In genomic region chr7:34946269-34946925, GRCm38 (mm10) we compare ENCODE assay signal across 21 mouse cellular contexts. TPM values are rescaled to one million over a fixed set of nuclear protein-coding genes. Genes with fewer than 3 reads are reported as not detected.
A peak's percentile ranks its signal among the peaks of the same experiment; 100 is the strongest.
DNase-seq lines count a peak whose midpoint lies in the region; ATAC-seq and TF ChIP-seq lines count a peak whose summit lies in the region.
"Had no signal": no experiment of that assay in that cellular context is flagged by ENCODE, and none has a peak within 500 bp of the region (broad histone marks: within the 10 kb centered on the region; RNA-seq: fewer than 3 reads in every experiment).

No protein-coding gene starts in this region.

- no peak overlapping the region for H3K4me2 ChIP-seq in hindbrain, embryonic 11.5 days (replicated peaks; ENCODE audit: low read depth, low read length)
- no peak overlapping the region for H3K4me2 ChIP-seq in hindbrain, postnatal 0 days (ENCODE audit: low read depth, low read length)
- H3K4me2 ChIP-seq in forebrain, embryonic 13.5 days: peak overlapping the region; percentile 16; the same call in 1 of the 2 replicates
- H3K4me2 ChIP-seq in midbrain, embryonic 15.5 days: no peak overlapping the region
- H3K4me2 ChIP-seq: hindbrain, embryonic 15.5 days; limb, embryonic 12.5 days; liver, embryonic 13.5 days; lung, embryonic 15.5 days had no signal

- no peak overlapping the region for H3K4me3 ChIP-seq in hindbrain, embryonic 11.5 days (ENCODE audit: low read depth, low read length)
- no peak overlapping the region for H3K4me3 ChIP-seq in hindbrain, postnatal 0 days (ENCODE audit: low read length)
- no peak overlapping the region for H3K4me3 ChIP-seq in forebrain, embryonic 13.5 days
- H3K4me3 ChIP-seq in midbrain, embryonic 15.5 days: no peak overlapping the region
- H3K4me3 ChIP-seq: erythroblast, embryonic 14.5 days; heart, embryonic 10.5 days; hindbrain, embryonic 15.5 days; limb, embryonic 12.5 days; liver, embryonic 13.5 days; lung, embryonic 15.5 days had no signal

- peak overlapping the region; percentile 54; the same call in 1 of the 2 replicates for H3K27ac ChIP-seq in hindbrain, embryonic 11.5 days (ENCODE audit: low read depth, low read length)
- no peak overlapping the region for H3K27ac ChIP-seq in hindbrain, postnatal 0 days
- H3K27ac ChIP-seq in forebrain, embryonic 13.5 days: peak overlapping the region; percentile 51
- H3K27ac ChIP-seq in midbrain, embryonic 15.5 days: peak overlapping the region; percentile 60
- H3K27ac ChIP-seq: heart, embryonic 10.5 days; hindbrain, embryonic 15.5 days; limb, embryonic 12.5 days; liver, embryonic 13.5 days; lung, embryonic 15.5 days had no signal

- H3K27me3 ChIP-seq in hindbrain, embryonic 11.5 days (ENCODE audit: control insufficient read depth, insufficient read depth, low read length): no peaks in the 10 kb centered on the region
- no peaks in the 10 kb centered on the region for H3K27me3 ChIP-seq in hindbrain, postnatal 0 days (ENCODE audit: insufficient read depth, low read length)
- H3K27me3 ChIP-seq in forebrain, embryonic 13.5 days: no peaks in the 10 kb centered on the region
- no peaks in the 10 kb centered on the region for H3K27me3 ChIP-seq in midbrain, embryonic 15.5 days (replicated peaks)
- H3K27me3 ChIP-seq: hindbrain, embryonic 15.5 days; limb, embryonic 12.5 days; liver, embryonic 13.5 days; lung, embryonic 15.5 days; Patski had no signal

- 61% methylated on average over 7 of the region's 7 CpGs for WGBS in hindbrain, embryonic 11.5 days
- 42% methylated on average over 7 of the region's 7 CpGs for WGBS in hindbrain, postnatal 0 days
- WGBS in forebrain, embryonic 13.5 days: 36% methylated on average over 7 of the region's 7 CpGs
- WGBS in midbrain, embryonic 15.5 days: 15% methylated on average over 7 of the region's 7 CpGs

- TF ChIP-seq CTCF in hindbrain, postnatal 0 days (IDR thresholded peaks at IDR 0.05; ENCODE audit: low read depth): no peak

- no peaks in the 10 kb centered on the region for H3K9me3 ChIP-seq in hindbrain, embryonic 11.5 days (ENCODE audit: control insufficient read depth, low read length)
- H3K9me3 ChIP-seq in hindbrain, postnatal 0 days (ENCODE audit: low read length): no peaks in the 10 kb centered on the region
- H3K9me3 ChIP-seq in forebrain, embryonic 13.5 days (replicated peaks): no peaks in the 10 kb centered on the region
- no peaks in the 10 kb centered on the region for H3K9me3 ChIP-seq in midbrain, embryonic 15.5 days
- H3K9me3 ChIP-seq: heart, embryonic 10.5 days; hindbrain, embryonic 15.5 days; limb, embryonic 12.5 days; liver, embryonic 13.5 days; lung, embryonic 15.5 days had no signal

- H3K36me3 ChIP-seq in hindbrain, embryonic 11.5 days (ENCODE audit: control insufficient read depth, insufficient read depth, low read length): no peaks in the 10 kb centered on the region
- H3K36me3 ChIP-seq in hindbrain, postnatal 0 days (ENCODE audit: insufficient read depth, low read length): peaks cover 3% of the 10 kb centered on the region; the same call in 1 of the 2 replicates
- 0 out of 2 replicates have a peak, but pooled peaks cover 4% of the 10 kb centered on the region for H3K36me3 ChIP-seq in forebrain, embryonic 13.5 days (ENCODE audit: poor library complexity, severe bottlenecking)
- H3K36me3 ChIP-seq in midbrain, embryonic 15.5 days (replicated peaks): no peaks in the 10 kb centered on the region
- H3K36me3 ChIP-seq: lung, embryonic 15.5 days had no signal

- H3K4me1 ChIP-seq in hindbrain, embryonic 11.5 days (replicated peaks; ENCODE audit: control insufficient read depth, insufficient read depth, low read length): peaks cover 2% of the 10 kb centered on the region; the same call in 1 of the 2 replicates
- H3K4me1 ChIP-seq in hindbrain, postnatal 0 days (ENCODE audit: insufficient read depth, low read length): no peaks in the 10 kb centered on the region
- peaks cover 13% of the 10 kb centered on the region for H3K4me1 ChIP-seq in forebrain, embryonic 13.5 days
- H3K4me1 ChIP-seq in midbrain, embryonic 15.5 days: peaks cover 18% of the 10 kb centered on the region
- H3K4me1 ChIP-seq: heart, embryonic 10.5 days; limb, embryonic 12.5 days; liver, embryonic 13.5 days; lung, embryonic 15.5 days had no signal

- no peak overlapping the region for H3K9ac ChIP-seq in hindbrain, embryonic 11.5 days (ENCODE audit: low read depth, low read length)
- no peak overlapping the region for H3K9ac ChIP-seq in hindbrain, postnatal 0 days (replicated peaks; ENCODE audit: low read length)
- peak overlapping the region; percentile 46; the same call in 1 of the 2 replicates for H3K9ac ChIP-seq in forebrain, embryonic 13.5 days
- no peak overlapping the region for H3K9ac ChIP-seq in midbrain, embryonic 15.5 days
- H3K9ac ChIP-seq: hindbrain, embryonic 15.5 days; limb, embryonic 12.5 days; liver, embryonic 13.5 days; lung, embryonic 15.5 days had no signal

- peak; percentile 9 for DNase-seq in embryo, embryonic 11 days
- DNase-seq in embryo, embryonic 9.5 days (ENCODE audit: extremely low spot score): no peak
- DNase-seq in hindbrain, embryonic 11.5 days (ENCODE audit: low spot score): peak; percentile 27
- no peak for DNase-seq in hindbrain, postnatal 0 days (ENCODE audit: low spot score)
- no peak for DNase-seq in adrenal gland, adult 2 months
- DNase-seq: adrenal gland, postnatal 14 days; cerebellum, adult 11 months; cerebellum, postnatal 10 days; liver, embryonic 13.5 days; lung, postnatal 4 days; thymus, postnatal 14 days had no signal

- ATAC-seq in hindbrain, embryonic 11.5 days (ENCODE audit: low FRiP score): peak; percentile 69
- ATAC-seq in hindbrain, postnatal 0 days: no peak
- ATAC-seq in forebrain, embryonic 13.5 days: peak; percentile 59; the same call in 1 of the 2 replicates
- ATAC-seq in midbrain, embryonic 15.5 days (replicated peaks): peak; percentile 48
- ATAC-seq: CD4-positive, CD25-positive, alpha-beta regulatory T cell, adult 4 months; intestine, postnatal 0 days; Patski had no signal

RNA-seq across cellular contexts. Expression of gene Pepd, which starts 34.2 kb away (rescaled TPM):
- polyA plus RNA-seq in hindbrain, embryonic 11.5 days (2014; fragmentation: Nextera tagmentation; extraction: Ambion mirVana): 57.8 and 66.0 TPM in 2 replicates
- total RNA-seq in hindbrain, postnatal 0 days (2014; rRNA removed): 57.9 and 60.0 TPM in 2 replicates
- polyA plus RNA-seq in hindbrain, postnatal 0 days (2015; fragmentation: Nextera tagmentation; extraction: Ambion mirVana): 61.5 and 64.5 TPM in 2 replicates
- polyA plus RNA-seq in forebrain, embryonic 13.5 days (2015; fragmentation: Nextera tagmentation; extraction: Ambion mirVana): 46.5 and 52.1 TPM in 2 replicates
- polyA plus RNA-seq in midbrain, embryonic 15.5 days (2015; fragmentation: Nextera tagmentation; extraction: Ambion mirVana): 62.5 and 66.3 TPM in 2 replicates
- 100 to 1,000 TPM; 112 to 141 TPM for total RNA-seq in adrenal gland, adult 2 months (2021)
- polyA plus RNA-seq in adrenal gland, adult 2 months (2012; rRNA removed): 86.4 and 144 TPM in 2 replicates

Comparison
In these comparisons a context has a peak if more than half of its experiments do, and no peak if none do; other contexts are left out.
1. DNase-seq: peak in embryo, embryonic 11 days (single experiment) and hindbrain, embryonic 11.5 days (single experiment); none in embryo, embryonic 9.5 days (single experiment), hindbrain, postnatal 0 days (single experiment) and adrenal gland, adult 2 months (single experiment).